Mouse (Mus musculus): ENCODE results near the gene Ppt2. TPM values are rescaled to one million over a fixed set of nuclear protein-coding genes. Genes with fewer than 3 reads are reported as not detected.

Gene Ppt2
- polyA plus RNA-seq, 1 experiment from 2014 or later, result 31.7 TPM

Other genes starting within 250 kb of the Ppt2 start
- not detected in 2 replicates for gene BC051142, start 229.7 kb downstream of the Ppt2 start, polyA plus RNA-seq (2014; fragmentation: Nextera tagmentation; extraction: Ambion mirVana)
- not detected in 2 replicates for gene Btnl4, start 151.2 kb downstream of the Ppt2 start, polyA plus RNA-seq (2014; fragmentation: Nextera tagmentation; extraction: Ambion mirVana)
- gene Btnl6, start 111.2 kb downstream of the Ppt2 start, polyA plus RNA-seq (2014; fragmentation: Nextera tagmentation; extraction: Ambion mirVana), result not detected in 2 replicates
- gene Notch4, start 64.2 kb downstream of the Ppt2 start, polyA plus RNA-seq (2014; fragmentation: Nextera tagmentation; extraction: Ambion mirVana), result 6.5 and 8.1 TPM in 2 replicates
- 5.7 and 10.3 TPM in 2 replicates for gene Gpsm3, start 38.7 kb downstream of the Ppt2 start, polyA plus RNA-seq (2014; fragmentation: Nextera tagmentation; extraction: Ambion mirVana)
- 11.8 and 12.5 TPM in 2 replicates for gene Pbx2, start 37.2 kb downstream of the Ppt2 start, polyA plus RNA-seq (2014; fragmentation: Nextera tagmentation; extraction: Ambion mirVana)
- 3.2 and 4.5 TPM in 2 replicates for gene Ager, start 30.6 kb downstream of the Ppt2 start, polyA plus RNA-seq (2014; fragmentation: Nextera tagmentation; extraction: Ambion mirVana)
- 94.7 and 115 TPM in 2 replicates for gene Rnf5, start 24.8 kb downstream of the Ppt2 start, polyA plus RNA-seq (2014; fragmentation: Nextera tagmentation; extraction: Ambion mirVana)
- 51.6 and 63.1 TPM in 2 replicates for gene Agpat1, start 24.2 kb downstream of the Ppt2 start, polyA plus RNA-seq (2014; fragmentation: Nextera tagmentation; extraction: Ambion mirVana)
- 0.82 and 0.90 TPM in 2 replicates for gene Egfl8, start 12.5 kb downstream of the Ppt2 start, polyA plus RNA-seq (2014; fragmentation: Nextera tagmentation; extraction: Ambion mirVana)
- not detected in 2 replicates for gene Prrt1, start 1.0 kb upstream of the Ppt2 start, polyA plus RNA-seq (2014; fragmentation: Nextera tagmentation; extraction: Ambion mirVana)
- 10.9 and 11.4 TPM in 2 replicates for gene Fkbpl, start 16.3 kb upstream of the Ppt2 start, polyA plus RNA-seq (2014; fragmentation: Nextera tagmentation; extraction: Ambion mirVana)
- 41.0 and 49.8 TPM in 2 replicates for gene Atf6b, start 18.6 kb upstream of the Ppt2 start, polyA plus RNA-seq (2014; fragmentation: Nextera tagmentation; extraction: Ambion mirVana)
- gene Tnxb, start 42.0 kb upstream of the Ppt2 start, polyA plus RNA-seq (2014; fragmentation: Nextera tagmentation; extraction: Ambion mirVana), result 0.24 and 0.27 TPM in 2 replicates
- not detected in 2 replicates for gene C4b, start 115.4 kb upstream of the Ppt2 start, polyA plus RNA-seq (2014; fragmentation: Nextera tagmentation; extraction: Ambion mirVana)
- gene Cyp21a1, start 176.1 kb upstream of the Ppt2 start, polyA plus RNA-seq (2014; fragmentation: Nextera tagmentation; extraction: Ambion mirVana), result not detected in 2 replicates
- 15.7 and 17.8 TPM in 2 replicates for gene Stk19, start 208.4 kb upstream of the Ppt2 start, polyA plus RNA-seq (2014; fragmentation: Nextera tagmentation; extraction: Ambion mirVana)
- gene Dxo, start 208.5 kb upstream of the Ppt2 start, polyA plus RNA-seq (2014; fragmentation: Nextera tagmentation; extraction: Ambion mirVana), result 37.3 and 38.7 TPM in 2 replicates
- 24.3 and 30.3 TPM in 2 replicates for gene Skiv2l, start 221.7 kb upstream of the Ppt2 start, polyA plus RNA-seq (2014; fragmentation: Nextera tagmentation; extraction: Ambion mirVana)
- gene Nelfe, start 221.9 kb upstream of the Ppt2 start, polyA plus RNA-seq (2014; fragmentation: Nextera tagmentation; extraction: Ambion mirVana), result 89.9 and 96.8 TPM in 2 replicates
- 0.65 and 2.5 TPM in 2 replicates for gene Cfb, start 234.0 kb upstream of the Ppt2 start, polyA plus RNA-seq (2014; fragmentation: Nextera tagmentation; extraction: Ambion mirVana)